Mouse (Mus musculus): ENCODE measurements around the gene Csnk2a2.

- TF ChIP-seq POLR2A (IDR thresholded peaks at IDR 0.05; ENCODE audit: low read depth, low read length) (no peak), CTCF (conservative IDR thresholded peaks at IDR 0.05; ENCODE audit: insufficient read depth, insufficient read length, low read depth, low read length) (no peak)
Measured at GRCm38 (mm10) chr8:95439421-95439820, 50.4 kb downstream of the Csnk2a2 start.
